Mouse (Mus musculus): ENCODE results near the gene Grik2.
A peak's percentile ranks its signal among the peaks of the same experiment; 100 is the strongest.
"Not testable (repeated sequence)": the region's sequence is repeated elsewhere in the genome, so short reads cannot be mapped to it uniquely, and the experiment has no call there.

Gene Grik2

DNA sequence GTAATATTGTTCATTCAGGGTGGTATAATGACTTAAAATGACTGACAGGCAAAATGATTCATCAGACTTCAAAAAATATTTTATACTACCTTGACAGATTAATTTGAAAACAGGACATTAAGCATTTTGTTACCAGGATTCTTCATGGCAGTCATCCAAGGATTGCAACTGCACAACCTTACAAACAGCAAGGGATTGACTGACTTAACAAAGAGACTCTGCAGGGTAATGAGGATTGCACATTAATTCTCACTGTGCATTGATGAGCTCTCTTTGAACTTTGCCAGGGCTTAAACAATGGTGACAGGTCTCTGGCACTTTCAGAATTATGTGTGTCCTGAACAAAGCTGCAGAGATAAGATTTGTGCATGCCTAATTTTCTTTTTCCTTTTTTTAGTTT lies 466.2 kb downstream of the Grik2 start:
- no peak for DNase-seq (ENCODE audit: low read depth, low spot score)

DNA sequence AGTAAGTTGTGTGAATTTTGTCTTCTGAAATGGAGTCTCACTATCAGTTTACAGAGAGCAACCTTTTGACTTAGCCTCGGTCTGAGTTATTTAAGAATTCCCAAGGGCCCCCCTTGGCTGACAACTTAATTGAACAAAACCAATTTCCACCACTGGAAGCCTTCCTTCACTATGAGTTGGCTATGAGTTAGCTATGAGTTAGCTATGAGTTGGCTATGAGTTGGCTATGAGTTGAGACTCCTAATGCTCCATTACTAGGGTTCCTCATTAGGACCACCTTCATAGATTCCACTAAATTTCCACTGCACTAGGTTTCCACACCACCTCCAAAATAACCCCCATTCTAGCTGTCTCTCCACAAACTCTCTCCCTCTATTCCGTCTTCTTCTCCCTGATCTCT lies 468.7 kb downstream of the Grik2 start:
- DNase-seq (ENCODE audit: low read depth, low spot score) = no peak

DNA sequence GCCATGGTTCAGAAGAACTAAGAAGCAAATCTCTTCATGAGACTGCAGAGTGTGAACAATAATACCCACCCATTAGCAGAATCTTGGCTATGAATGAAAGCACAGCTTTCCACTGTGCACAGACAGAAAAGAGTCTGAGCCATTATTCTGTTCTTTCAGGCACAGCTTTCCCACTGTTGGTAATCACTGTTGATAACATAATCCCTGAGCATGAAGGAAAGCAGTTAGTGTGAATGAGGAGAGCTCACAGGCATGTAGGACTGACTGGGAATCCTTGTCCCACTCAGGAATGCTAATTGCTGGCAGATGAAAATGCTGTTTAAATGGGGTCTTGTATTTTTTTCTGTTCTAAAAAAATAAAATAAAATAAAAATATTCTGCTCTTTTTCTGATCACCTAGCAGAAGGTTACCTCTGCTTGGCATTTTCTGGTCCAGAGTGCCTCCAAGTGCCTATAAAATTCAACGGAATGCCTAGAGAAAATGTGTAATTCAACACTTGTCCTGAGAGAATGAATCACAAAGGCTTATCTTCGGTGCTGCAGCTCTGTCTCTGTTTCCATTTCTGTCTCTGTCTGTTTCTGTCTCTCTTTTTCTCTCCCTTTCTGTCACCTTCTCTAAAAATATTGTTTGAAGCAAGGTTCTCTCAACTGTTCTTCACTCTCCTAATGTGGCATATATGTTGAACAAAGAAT lies 532.2 kb downstream of the Grik2 start:
- no peak for DNase-seq (ENCODE audit: low read depth, low spot score)

DNA sequence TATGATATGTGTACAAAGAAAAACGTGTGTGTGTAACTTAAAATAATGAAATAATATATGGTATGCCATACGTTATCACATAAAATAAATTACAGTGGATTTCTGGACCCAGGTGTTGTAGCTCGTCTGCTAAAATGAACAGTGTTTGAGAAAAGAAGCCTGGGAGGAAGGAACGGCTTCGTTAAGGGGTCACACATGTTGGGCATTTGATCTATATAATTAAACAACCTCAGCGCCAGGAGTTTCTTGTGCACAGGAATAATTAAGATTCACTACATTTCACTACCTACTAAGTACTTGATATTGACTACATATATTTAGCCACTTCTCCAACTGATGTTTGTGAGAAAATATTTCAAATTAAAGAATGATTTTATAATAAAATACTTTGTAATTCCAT lies 551.2 kb downstream of the Grik2 start:
- DNase-seq (ENCODE audit: low read depth, low spot score) = not testable (repeated sequence)

DNA sequence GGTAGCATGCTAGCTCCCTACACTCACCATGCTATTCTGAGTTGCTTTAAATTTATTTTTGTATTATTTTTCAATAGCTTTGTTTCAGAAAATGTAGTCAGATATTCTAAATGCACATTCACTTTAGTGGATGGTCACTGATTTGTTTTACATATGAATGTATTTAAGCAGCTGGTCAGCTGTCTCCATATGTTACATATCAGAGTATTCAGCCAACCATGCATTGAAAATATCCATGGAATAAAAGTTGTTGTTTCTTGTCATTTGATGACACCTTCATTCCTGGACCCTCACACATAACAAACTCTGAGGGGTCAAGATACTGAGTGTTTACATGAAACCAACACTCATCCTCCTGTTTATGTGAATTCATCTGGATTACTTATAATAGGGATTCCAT lies 551.7 kb downstream of the Grik2 start:
- not testable (repeated sequence) for DNase-seq (ENCODE audit: low read depth, low spot score)

DNA sequence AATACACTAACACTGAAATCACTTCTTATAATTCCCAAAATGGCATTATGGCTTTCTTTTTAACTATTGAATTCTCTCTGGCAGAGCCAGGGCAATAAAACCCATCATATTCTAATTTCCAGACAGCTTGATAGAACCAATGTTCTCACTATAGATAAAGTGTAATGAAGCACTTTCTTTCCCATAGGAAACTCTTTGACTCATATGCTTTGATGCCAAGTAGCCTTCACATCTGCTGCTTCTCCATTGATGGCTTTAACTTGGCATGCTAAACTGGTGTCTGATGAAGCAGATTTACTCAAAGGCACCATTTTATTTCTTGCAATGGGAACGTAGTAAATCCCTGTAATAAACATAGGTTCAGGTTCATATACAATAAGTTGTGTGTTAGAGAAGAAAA lies 568.5 kb downstream of the Grik2 start:
- DNase-seq (ENCODE audit: low read depth, low spot score) = no peak

DNA sequence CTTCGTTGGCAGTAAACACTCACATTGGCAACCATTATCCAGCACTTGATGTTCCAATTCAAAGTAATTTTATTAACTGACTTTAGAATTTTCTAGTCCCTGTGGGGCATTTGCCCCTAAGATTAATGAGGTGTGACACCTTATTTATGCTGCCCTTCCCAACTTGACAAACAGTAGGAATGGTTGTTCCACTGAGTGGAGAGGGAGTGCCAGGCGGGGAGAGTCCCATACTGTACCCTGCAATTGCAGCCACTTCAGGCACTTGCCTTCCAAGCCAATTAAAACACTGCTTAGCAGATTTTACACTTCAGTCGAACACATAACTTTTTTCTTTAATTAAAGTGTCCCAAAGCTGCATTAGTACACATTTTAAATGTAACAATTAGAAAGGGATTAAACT lies 568.9 kb downstream of the Grik2 start:
- no peak for DNase-seq (ENCODE audit: low read depth, low spot score)

DNA sequence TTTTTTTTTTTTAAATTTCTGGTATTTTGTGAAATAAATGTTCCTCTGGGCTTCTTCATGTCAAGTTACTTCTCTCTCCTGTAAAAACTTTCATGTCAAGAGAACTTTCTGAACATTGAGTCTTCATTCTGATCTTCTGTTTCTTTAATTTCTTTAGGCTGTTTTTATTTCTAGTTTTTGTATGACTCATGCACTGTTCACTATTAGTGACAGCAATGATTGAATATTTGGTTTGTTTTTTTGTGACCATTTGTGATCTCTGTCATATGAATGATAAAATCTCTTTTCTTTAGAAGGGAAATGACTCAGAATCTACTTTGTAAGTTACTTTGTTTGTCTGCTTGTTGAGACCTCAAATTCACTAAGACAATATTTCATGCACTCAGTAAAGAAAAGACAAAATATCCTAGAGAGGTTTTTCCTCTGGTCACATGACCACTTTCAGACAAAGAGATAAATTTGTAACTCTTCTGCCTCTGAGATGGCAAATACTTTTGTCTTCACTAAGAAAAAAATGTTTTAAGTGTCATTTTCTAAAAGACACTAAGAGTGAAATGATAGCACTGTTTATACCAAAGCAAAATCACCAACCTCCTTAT lies 596.7 kb downstream of the Grik2 start:
- DNase-seq (ENCODE audit: low read depth, low spot score) = no peak

DNA sequence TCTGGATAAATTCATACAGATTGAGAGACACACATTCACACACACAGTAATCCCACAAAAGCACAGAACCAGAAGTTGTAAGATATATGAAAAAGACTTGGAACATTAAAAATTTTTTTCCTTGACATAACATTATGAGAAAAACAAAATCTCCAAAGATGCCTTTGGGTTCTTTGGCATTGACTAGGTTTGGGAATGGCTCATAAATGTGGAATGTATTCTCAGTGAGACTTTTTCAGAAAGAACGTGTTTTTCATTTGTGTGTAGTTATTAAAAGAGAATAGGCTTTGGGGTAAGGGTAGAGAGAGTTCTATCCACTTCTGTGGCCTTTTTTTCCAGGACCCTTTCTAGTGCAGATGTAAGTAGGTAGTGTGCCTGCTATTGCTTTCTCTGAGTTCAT lies 597.3 kb downstream of the Grik2 start:
- DNase-seq (ENCODE audit: low read depth, low spot score) = no peak

DNA sequence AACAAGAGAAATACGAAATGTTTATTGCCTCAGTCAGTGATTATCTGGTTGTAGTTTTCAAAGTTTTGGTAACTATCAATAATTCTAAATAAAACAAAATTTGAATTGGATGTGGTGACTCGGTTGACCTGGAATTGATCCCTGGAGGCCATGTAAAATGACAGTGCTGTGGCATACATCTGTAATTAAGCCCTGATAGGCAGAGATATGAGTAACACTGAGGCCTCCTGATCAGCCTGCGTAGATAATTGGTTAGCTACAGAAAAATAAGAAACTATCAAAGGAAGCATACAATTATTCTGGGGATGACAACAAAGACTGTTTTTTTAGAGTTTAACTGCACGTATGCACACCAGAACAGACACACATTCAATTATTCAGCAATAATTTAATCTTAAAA lies 634.4 kb downstream of the Grik2 start:
- DNase-seq (ENCODE audit: low read depth, low spot score) = no peak

DNA sequence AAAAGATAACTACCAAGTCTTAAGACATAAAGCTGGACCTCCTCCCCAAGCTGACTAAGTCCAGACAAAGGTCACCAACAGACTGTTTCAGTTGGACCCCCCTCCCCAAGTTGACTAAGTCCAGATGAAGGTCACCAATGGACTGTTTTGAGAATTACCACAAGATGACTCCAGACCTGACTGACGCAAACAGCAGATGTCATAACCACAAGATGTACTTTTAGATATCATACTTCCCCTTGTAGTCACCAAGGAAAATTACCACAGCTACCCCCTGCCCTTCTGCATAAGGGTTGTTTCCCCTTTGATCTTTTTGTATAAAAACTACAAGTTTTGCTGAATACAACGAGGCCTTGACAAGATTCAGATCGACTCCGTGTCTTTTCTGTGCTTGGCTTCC lies 637.1 kb downstream of the Grik2 start:
- not testable (repeated sequence) for DNase-seq (ENCODE audit: low read depth, low spot score)

DNA sequence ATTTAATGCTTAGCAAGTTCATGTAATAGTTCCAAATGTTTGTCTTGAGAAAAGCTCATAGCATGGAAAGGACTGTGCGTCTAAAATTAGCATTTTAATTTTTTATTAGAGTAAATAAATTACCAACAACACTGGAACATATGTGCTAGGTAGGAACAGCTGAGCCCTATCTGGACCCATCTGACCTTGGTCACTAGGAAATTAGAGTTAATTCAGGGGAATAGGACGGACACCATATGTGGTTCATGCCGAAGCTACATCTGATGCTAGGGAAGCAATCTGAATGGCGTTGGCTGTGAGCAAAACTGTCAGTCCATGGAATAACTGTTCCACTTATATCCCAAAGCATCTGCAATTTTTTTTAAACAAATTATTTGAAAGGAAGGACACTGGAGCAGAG lies 638.9 kb downstream of the Grik2 start:
- no peak for DNase-seq (ENCODE audit: low read depth, low spot score)

DNA sequence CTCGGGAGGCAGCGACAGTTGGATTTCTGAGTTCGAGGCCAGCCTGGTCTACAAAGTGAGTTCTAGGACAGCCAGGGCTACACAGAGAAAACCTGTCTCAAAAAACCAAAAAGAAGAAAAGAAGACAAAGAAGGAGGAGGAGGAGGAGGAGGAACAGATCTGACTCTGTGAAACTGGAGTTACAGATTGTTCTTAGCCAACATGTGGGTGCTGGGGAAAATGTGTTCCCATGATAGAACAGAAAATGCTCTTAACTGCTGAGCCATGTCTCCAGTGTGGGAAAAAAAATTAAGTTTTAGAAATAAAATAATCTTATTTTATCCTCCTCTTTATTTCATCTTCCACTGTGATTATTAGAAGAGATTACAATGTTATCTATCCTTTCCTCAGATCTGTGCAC lies 645.9 kb downstream of the Grik2 start:
- no peak for DNase-seq (ENCODE audit: low read depth, low spot score)

DNA sequence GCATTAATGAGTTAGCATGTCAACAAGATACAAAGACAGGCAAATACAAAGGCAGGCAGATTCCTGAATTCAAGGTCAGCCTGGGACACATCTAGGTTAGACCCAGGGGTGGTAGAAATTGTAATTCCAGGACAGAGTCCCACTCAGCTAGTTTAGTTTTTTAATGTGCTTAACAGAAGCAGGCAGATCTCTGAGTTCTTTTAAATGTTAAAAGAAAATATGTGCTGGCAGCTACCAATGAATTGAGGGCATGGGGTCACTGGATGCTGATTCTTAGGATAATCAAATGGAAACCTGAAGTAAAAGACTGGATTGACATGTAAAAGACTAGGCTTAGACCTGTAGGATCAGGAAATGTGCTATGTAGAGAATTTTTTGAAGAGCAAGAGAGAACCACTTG lies 651.8 kb downstream of the Grik2 start:
- peak; percentile 68 for DNase-seq (ENCODE audit: low read depth, low spot score)

DNA sequence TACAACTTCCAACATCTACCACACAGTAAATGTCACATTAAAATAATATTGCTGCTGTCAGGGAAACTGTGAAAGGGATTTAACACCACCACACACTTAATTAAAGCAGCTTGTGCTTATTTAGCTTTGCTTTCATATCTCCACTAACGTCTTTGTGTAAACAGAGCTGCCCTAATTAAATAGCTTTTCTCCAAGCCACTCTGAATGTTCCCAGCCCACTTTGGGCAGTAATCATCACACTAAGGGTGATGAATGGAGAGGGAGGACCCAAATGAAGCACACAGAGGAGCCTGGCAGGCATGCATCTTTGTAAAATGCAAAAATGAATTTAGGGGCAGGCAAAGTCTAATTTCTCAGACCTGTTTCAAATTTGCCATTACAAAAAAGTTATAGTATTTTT lies 657.3 kb downstream of the Grik2 start:
- no peak for DNase-seq (ENCODE audit: low read depth, low spot score)

DNA sequence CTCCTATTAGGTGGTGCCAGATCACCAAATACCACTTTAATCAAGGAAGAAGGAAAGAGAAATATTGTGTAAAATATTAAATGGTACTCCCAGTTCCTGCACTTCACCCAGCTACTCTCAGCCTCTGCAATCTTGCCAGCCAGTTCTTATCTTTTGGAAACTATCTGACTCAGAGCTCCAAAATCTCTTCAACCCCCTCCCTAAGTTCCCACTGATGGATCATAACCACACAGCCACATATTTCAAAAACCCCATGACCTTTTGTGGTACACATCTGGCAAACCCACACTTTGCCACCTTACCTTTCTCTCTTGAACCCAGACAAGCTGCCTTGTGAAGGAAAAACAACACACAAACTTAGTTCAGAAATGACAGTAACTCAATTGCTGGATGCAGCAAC lies 738.2 kb downstream of the Grik2 start:
- DNase-seq (ENCODE audit: low read depth, low spot score) = no peak

DNA sequence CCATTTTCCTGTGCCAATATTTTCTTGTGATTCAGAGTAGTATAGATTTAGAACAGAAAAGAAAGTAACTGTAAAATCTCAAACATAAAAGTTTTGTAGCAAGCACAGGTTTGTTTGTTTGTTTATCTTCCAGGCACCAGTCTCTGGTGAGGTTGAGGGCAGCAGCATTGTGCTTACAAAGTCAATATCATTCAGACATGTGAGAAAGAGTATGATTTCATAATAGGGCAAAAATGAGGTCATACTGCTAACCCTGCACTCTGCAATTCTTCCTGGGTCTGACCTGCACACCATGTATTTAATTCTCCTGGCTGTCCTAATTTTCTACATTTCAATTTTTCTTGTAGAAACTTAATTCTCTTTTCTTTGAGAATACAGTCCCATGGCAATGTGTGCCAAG lies 739.2 kb downstream of the Grik2 start:
- DNase-seq (ENCODE audit: low read depth, low spot score) = no peak

All from ES-CJ7 (cell line).